Mouse (Mus musculus) central nervous system, embryonic 18 days (tissue): ENCODE measurements around the gene Etv6. TPM values are rescaled to one million over a fixed set of nuclear protein-coding genes. Genes with fewer than 3 reads are reported as not detected.

Source experiments
- polyA plus RNA-seq: library from polyadenylated mRNA; depleted of rRNA; stranded (reverse); fragments of >200 nt; gene quantifications from 2 replicates; pipeline ENCODE4 v1.2.3, GENCODE M21; 2012; rRNA removed

Etv6 gene
- polyA plus RNA-seq, result 7.4 and 7.6 TPM in 2 replicates

GRCm38 (mm10) chr6:134035490-134036405 is at the start of gene Etv6:
TSS of gene Etv6 (plus strand) at chr6:134035700.

Other genes starting within 250 kb of the Etv6 start
- gene Kap, start 181.9 kb upstream of the Etv6 start, polyA plus RNA-seq, result not detected in 2 replicates